Mouse (Mus musculus) yolk sac, embryonic 10.5 days (tissue): ENCODE results near the gene Phf23.

Source experiments
- DNase-seq: peaks from one replicate; pipeline ENCODE4 v3.0.0-alpha.2; 2017; ENCODE audit warnings: low spot score

The Phf23 gene

GRCm38 (mm10) chr11:70021264-70022132, 25.9 kb downstream of the Phf23 start:
- peak; percentile 98 for DNase-seq

- DNase-seq = no peak
Observed at GRCm38 (mm10) chr11:70023481-70024150, 28.0 kb downstream of the Phf23 start.

GRCm38 (mm10) chr11:70024151-70024514, 28.6 kb downstream of the Phf23 start:
- DNase-seq = no peak

- DNase-seq = peak; percentile 60
Observed at GRCm38 (mm10) chr11:70026689-70027088, 31.1 kb downstream of the Phf23 start.

GRCm38 (mm10) chr11:70027397-70027796, 31.8 kb downstream of the Phf23 start:
- DNase-seq = no peak

- no peak for DNase-seq
Observed at GRCm38 (mm10) chr11:70028401-70029129, 33.0 kb downstream of the Phf23 start.

- DNase-seq = peak; percentile 82
Observed at GRCm38 (mm10) chr11:70029130-70029801, 33.7 kb downstream of the Phf23 start.

GRCm38 (mm10) chr11:70029829-70030550, 34.4 kb downstream of the Phf23 start:
- DNase-seq = no peak

- DNase-seq = no peak
Observed at GRCm38 (mm10) chr11:70030651-70031320, 35.2 kb downstream of the Phf23 start.

- no peak for DNase-seq
Observed at GRCm38 (mm10) chr11:70031321-70031670, 35.7 kb downstream of the Phf23 start.

- no peak for DNase-seq
Observed at GRCm38 (mm10) chr11:70038174-70038573, 42.6 kb downstream of the Phf23 start.

GRCm38 (mm10) chr11:70039631-70040030, 44.1 kb downstream of the Phf23 start:
- no peak for DNase-seq

GRCm38 (mm10) chr11:70040184-70040583, 44.6 kb downstream of the Phf23 start:
- no peak for DNase-seq

- DNase-seq = no peak
Observed at GRCm38 (mm10) chr11:70042309-70043085, 46.9 kb downstream of the Phf23 start.

- DNase-seq = no peak
Observed at GRCm38 (mm10) chr11:70043665-70044064, 48.1 kb downstream of the Phf23 start.

- DNase-seq = no peak
Observed at GRCm38 (mm10) chr11:70045435-70045834, 49.9 kb downstream of the Phf23 start.

- no peak for DNase-seq
Observed at GRCm38 (mm10) chr11:70049366-70049765, 53.8 kb downstream of the Phf23 start.
